Mouse (Mus musculus) heart, adult 11 months (tissue): ENCODE results near the gene Scaf4.

ENCODE experiments used
- DNase-seq: peaks from one replicate; pipeline ENCODE4 v3.0.0; 2022

Scaf4 gene

DNA sequence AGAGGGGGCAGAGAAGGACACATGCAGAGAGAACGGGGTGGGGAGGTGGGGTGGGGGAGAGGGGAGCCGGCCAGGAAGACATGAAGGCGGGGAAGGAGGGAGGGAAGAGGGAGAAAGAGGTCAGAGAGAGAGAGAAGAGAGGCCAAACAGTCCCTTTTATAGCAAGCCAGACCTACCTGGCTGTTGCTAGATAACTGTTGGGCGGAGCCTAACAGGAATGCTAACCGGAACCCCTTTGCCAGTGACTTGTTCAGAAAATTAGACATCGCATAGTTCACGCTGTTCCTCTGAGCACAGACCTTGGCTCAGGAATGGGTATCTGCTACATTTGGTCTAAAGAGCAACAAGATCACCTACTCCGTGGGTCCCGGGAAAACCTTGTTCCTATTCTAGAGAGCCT is 6.7 kb upstream of the Scaf4 start:
- no peak for DNase-seq

DNA sequence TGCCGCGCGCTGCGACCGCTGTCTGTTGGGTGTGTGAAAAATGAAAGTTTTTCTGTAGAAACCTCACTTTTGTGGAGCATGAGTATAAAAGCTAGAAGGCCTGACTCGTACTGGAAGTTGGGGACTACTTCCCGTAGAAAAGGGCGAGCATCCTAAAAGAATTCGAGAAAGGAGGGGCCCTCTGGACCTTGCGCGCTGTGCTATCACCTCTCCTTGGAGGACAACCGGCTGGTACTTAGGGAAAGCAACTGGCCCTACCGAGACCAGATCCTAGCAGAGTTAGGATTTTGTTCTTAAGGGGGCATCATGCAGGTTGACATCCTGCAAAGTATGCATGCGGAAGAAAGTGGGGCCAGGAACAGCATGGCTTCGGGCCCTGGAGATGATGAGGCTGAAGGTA is 613 bp upstream of the Scaf4 start:
- DNase-seq = no peak

GRCm38 (mm10) chr16:90283266-90283904 is 918 bp downstream of the Scaf4 start:
- no peak for DNase-seq

DNA sequence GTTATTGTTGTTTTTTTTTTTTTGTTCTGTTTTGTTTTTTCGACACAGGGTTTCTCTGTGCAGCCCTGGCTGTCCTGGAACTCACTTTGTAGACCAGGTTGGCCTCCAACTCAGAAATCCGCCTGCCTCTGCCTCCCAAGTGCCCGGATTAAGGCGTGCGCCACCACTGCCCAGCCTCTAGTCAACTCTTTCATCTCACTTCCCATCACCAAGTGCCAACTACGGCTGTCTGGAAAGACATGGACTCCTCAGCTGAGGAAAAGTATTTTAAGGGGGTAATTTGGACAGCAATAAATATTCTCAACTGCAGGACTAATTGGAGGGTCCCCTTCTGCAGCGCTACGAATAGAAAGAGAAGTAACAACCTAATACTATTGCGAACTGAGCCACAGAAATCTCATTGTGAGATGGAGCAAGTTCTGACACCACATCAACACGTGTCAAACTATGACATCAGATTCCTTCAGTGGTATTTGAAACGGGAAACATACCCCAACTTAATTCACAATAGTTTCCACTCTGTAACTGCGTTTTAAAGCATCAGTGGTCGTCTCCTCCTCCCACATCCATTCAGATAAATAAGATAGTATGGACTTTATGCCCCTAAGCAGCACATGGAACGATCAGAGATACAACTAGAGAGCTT is 1.6 kb downstream of the Scaf4 start:
- peak; percentile 80 for DNase-seq

DNA sequence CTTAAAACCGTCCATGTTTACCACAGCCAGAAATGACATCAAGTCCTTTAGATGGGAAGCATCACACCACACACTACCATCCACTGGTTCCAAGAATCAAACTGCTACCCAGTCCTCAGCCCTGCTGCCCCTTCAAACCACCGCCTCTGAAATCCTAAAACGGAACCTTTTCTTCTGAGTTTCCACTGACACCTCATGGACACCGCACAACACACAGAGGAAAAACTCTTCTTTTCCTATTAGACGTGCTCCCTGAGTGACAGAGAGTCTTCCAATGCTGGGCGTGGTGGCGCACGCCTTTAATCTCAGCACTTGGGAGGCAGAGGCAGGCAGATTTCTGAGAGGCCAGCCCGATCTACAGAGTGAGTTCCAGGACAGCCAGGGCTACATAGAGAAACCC is 2.9 kb downstream of the Scaf4 start:
- peak; percentile 82 for DNase-seq

GRCm38 (mm10) chr16:90280989-90281388 is 3.3 kb downstream of the Scaf4 start:
- peak; percentile 83 for DNase-seq

- DNase-seq = peak; percentile 73
Measured at GRCm38 (mm10) chr16:90280515-90280914, 3.8 kb downstream of the Scaf4 start.

- peak; percentile 84 for DNase-seq
Measured at GRCm38 (mm10) chr16:90279058-90279457, 5.2 kb downstream of the Scaf4 start.

- peak; percentile 89 for DNase-seq
Measured at GRCm38 (mm10) chr16:90275521-90275920, 8.8 kb downstream of the Scaf4 start.

- DNase-seq = peak; percentile 75
Measured at GRCm38 (mm10) chr16:90266581-90266980, 17.7 kb downstream of the Scaf4 start.

- DNase-seq = peak; percentile 30
Measured at GRCm38 (mm10) chr16:90265106-90265505, 19.2 kb downstream of the Scaf4 start.

DNA sequence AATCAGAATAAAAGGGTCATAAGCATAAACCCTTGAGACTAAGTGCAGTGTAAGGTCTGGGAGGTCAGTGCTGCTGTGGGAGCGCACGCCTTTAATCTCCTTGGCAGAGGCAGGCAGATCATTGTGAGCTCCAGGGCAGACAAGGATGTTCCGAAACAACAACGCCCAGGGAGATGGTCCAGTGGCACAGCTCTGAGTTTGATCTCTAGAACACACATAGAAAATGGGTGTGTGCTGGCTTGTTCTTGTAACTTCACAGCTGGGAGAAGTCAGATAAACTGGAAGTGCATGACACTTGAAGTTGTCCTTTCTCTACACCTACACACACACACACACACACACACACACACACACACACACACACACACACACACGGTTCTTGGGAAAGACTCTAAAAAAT is 20.3 kb downstream of the Scaf4 start:
- DNase-seq = peak; percentile 86

DNA sequence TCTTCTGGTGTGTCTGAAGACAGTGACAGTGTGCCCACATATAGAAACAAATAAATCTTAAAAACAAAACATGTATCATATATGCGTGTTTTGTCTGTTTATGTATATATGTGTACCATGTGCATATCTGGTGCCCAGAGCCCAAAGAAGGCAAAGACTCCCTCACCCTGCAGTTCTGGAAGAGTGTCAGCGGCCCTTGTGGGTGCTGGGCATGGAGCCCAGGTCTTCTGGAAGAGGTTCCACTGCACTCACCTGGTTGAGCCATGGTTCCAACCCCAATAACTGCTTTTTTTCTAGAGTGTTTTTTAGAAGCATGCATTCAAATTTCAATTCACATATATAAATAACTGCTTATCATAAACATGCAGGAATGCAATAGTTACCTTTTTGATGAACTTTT is 22.5 kb downstream of the Scaf4 start:
- DNase-seq = peak; percentile 74

GRCm38 (mm10) chr16:90260097-90260496 is 24.2 kb downstream of the Scaf4 start:
- peak; percentile 70 for DNase-seq

DNA sequence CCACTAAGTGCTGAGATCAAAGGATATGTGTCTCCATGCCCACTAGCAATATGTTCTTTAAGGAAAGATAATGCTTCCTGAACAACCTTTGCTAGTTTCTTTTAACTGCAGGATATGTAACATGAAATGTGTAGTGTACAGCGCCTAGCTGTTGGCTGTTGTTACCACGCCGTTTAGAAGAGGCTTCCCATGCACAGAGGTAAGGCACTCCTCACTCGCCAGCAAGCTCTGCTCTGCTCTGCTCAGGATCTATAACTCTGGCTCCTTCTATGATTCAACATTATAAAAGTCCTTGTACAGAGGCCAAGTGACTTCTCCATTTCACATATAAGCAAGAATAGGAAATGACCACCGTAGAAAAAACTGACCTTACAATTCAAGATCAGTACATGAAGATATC is 24.7 kb downstream of the Scaf4 start:
- peak; percentile 55 for DNase-seq

GRCm38 (mm10) chr16:90258950-90259349 is 25.4 kb downstream of the Scaf4 start:
- DNase-seq = peak; percentile 66

- DNase-seq = no peak
Measured at GRCm38 (mm10) chr16:90252521-90252920, 31.8 kb downstream of the Scaf4 start.

DNA sequence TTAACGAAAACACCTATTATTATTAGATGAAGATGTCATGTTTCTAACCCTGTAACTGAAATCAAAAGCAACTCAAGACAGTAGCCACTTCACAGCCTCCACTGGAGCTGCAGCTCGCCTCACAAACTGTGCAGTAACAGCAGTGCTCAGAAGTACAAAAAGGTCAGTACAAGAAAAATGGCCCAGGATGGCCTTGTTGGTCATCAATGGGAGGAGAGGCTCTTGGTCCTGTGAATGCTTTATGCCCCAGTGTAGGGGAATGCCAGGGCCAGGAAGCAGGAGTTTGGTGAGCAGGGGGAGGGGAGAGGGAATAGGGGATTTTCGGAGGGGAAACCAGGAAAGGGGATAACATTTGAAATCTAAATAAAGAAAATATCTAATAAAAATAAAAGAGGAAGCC is 33.0 kb downstream of the Scaf4 start:
- peak; percentile 46 for DNase-seq

DNA sequence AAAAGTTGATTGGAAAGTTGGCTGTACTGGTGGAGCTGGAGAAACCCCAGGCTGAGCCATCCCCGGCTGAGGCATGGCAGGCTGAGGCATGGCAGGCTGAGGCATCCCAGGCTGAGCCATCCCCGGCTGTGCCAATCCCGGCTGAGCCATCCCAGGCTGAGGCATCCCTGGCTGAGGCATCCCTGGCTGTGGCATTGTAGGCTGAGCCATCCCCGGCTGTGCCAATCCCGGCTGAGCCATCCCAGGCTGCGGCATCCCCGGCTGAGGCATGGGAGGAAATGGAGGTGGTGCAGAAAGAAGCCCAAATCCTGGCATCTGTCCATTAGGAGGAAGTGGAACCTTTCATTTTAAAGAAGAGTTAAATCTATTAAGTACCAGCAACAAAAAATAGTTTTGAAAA is 34.2 kb downstream of the Scaf4 start:
- DNase-seq = peak; percentile 86

- peak; percentile 67 for DNase-seq
Measured at GRCm38 (mm10) chr16:90242426-90243304, 41.6 kb downstream of the Scaf4 start.

DNA sequence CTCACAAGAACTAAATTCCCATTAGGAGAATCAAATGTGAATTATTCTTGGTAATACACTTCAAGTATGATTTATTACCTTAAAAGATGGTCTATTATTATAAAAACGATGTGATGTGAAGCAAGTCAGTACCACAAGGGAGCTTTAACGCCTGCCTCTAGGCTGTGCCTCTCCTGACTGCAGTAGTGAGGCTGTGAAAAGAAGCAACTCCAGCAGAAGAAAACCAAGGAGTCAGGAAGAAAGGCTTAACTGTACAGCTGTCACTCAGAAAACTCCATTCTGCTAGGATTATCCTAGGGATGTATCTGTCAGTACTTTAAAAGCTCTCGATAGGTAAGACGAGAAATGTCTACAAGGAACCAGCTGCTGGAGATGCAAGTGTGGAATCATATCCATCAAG is 42.4 kb downstream of the Scaf4 start:
- DNase-seq = peak; percentile 57

GRCm38 (mm10) chr16:90239128-90239746 is 45.1 kb downstream of the Scaf4 start:
- peak; percentile 82 for DNase-seq

GRCm38 (mm10) chr16:90235188-90235587 is 49.1 kb downstream of the Scaf4 start:
- DNase-seq = no peak
